Mouse (Mus musculus) midbrain, embryonic 13.5 days (tissue): ENCODE measurements around the gene Chrna4. TPM values are rescaled to one million over a fixed set of nuclear protein-coding genes. Genes with fewer than 3 reads are reported as not detected.
A peak's percentile ranks its signal among the peaks of the same experiment; 100 is the strongest.

Source experiments
- ATAC-seq: fragments of 200-750 bp; cut with Nextera tagmentation; 2 replicates; pipeline ENCODE4 v1.8.0; 2017; ENCODE audit warnings: mild to moderate bottlenecking, moderate TSS enrichment, moderate library complexity
- H3K27ac ChIP-seq: fragments of 300-500 bp; sonication (generic); 2 replicates; pipeline ENCODE4 v1.5.1; 2015; ENCODE audit warnings: inconsistent platforms, mild to moderate bottlenecking, moderate library complexity
- H3K27me3 ChIP-seq: fragments of 300-500 bp; sonication (generic); 2 replicates; pipeline ENCODE4 v1.6.1; 2015; ENCODE audit warnings: mild to moderate bottlenecking, inconsistent platforms
- H3K36me3 ChIP-seq: fragments of 300-500 bp; sonication (generic); 2 replicates; pipeline ENCODE4 v1.6.1; 2015; ENCODE audit warnings: mild to moderate bottlenecking, inconsistent platforms
- H3K4me1 ChIP-seq: fragments of 300-500 bp; sonication (generic); replicated peaks from 2 replicates; pipeline ENCODE4 v1.6.1; 2015; ENCODE audit warnings: inconsistent platforms
- H3K4me2 ChIP-seq: fragments of 300-500 bp; sonication (generic); replicated peaks from 2 replicates; pipeline ENCODE4 v1.6.1; 2015; ENCODE audit warnings: moderate library complexity, mild to moderate bottlenecking, inconsistent platforms
- H3K4me3 ChIP-seq: fragments of 300-500 bp; sonication (generic); replicated peaks from 2 replicates; pipeline ENCODE4 v1.5.1; 2015; ENCODE audit warnings: mild to moderate bottlenecking, inconsistent platforms
- H3K9ac ChIP-seq: fragments of 300-500 bp; sonication (generic); replicated peaks from 2 replicates; pipeline ENCODE4 v1.6.1; 2015; ENCODE audit warnings: mild to moderate bottlenecking, inconsistent platforms
- H3K9me3 ChIP-seq: fragments of 300-500 bp; sonication (generic); 2 replicates; pipeline ENCODE4 v1.6.1; 2016; ENCODE audit warnings: mild to moderate bottlenecking, inconsistent platforms
- WGBS: fragments of 180-500 bp; shearing (Covaris S2); methylation state at CpG from one replicate; pipeline ENCODE4 v1.1.7; 2015; 5-methylcytosine and 5-hydroxymethylcytosine counted together
- polyA plus RNA-seq: library from polyadenylated mRNA; unstranded; fragments of >200 nt; fragmentation: Nextera tagmentation; extraction: Ambion mirVana; gene quantifications from 2 replicates; pipeline ENCODE4 v1.2.1, GENCODE M21; 2015

Gene Chrna4
- polyA plus RNA-seq, 1 experiment from 2014 or later, result 52.7 TPM

DNA sequence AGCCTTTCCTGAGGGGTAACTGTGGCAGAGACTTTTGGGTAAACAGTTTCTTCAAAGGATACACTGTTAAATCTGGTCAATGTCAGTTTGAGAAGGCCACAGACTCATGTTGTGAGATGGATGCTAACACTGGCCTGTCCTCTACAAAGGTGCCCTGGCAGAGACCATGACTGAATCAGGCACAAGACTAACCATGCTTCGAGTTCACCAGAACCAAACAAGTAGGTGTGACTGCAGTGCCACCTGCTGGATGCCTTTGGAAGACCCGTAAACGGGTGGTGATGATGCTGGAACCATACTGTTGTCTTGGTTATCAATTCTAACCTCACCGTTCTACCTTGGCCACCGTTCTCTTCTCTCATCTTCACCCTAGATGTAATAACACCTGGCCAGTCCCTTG lies 16.8 kb upstream of the Chrna4 start:
- Histone ChIP-seq H3K27ac (no peak overlapping the region), H3K4me3 (no peak overlapping the region), H3K27me3 (no peaks in the 10 kb centered on the region), H3K36me3 (no peaks in the 10 kb centered on the region), H3K4me2 (no peak overlapping the region), H3K4me1 (peaks cover 27% of the 10 kb centered on the region), H3K9me3 (no peaks in the 10 kb centered on the region), H3K9ac (no peak overlapping the region)
- WGBS, result 18% methylated on average over 5 of the region's 5 CpGs
- ATAC-seq, result peak; percentile 74

DNA sequence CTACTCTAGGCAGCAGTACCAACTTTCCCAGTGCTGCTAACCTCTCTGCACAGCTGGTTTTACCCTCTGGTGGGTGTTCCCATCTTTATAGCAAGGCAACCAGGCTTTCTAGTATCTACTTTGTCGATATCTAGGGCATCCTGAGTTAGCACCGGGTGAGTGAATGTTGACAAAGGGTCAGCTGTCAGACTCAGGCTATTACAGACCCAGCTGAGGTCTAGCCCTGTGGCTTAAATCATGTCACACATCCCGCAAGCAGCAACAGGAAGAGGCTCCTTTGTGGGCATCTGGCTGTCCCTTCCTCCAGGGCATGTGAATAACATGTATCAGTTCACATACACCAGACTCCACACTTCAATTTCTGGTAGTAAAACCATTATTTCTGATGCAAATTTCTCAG lies 14.8 kb upstream of the Chrna4 start:
- no peaks in the 10 kb centered on the region for H3K36me3 ChIP-seq
- no peak overlapping the region for H3K4me3 ChIP-seq
- peaks cover 27% of the 10 kb centered on the region for H3K4me1 ChIP-seq
- peak overlapping the region; percentile 73; the same call in 1 of the 2 replicates for H3K27ac ChIP-seq
- H3K27me3 ChIP-seq, result no peaks in the 10 kb centered on the region
- no peak overlapping the region for H3K9ac ChIP-seq
- no peak for ATAC-seq
- no peak overlapping the region for H3K4me2 ChIP-seq
- H3K9me3 ChIP-seq, result no peaks in the 10 kb centered on the region
- 49% methylated on average over 3 of the region's 3 CpGs for WGBS

- Histone ChIP-seq H3K9me3 (no peaks in the 10 kb centered on the region), H3K4me3 (no peak overlapping the region), H3K27me3 (no peaks in the 10 kb centered on the region), H3K27ac (peak overlapping the region; percentile 73), H3K9ac (no peak overlapping the region), H3K4me1 (peaks cover 27% of the 10 kb centered on the region), H3K36me3 (no peaks in the 10 kb centered on the region), H3K4me2 (no peak overlapping the region; the same call in 1 of the 2 replicates)
- WGBS, result 34% methylated on average over 8 of the region's 8 CpGs
- ATAC-seq, result peak; percentile 74
Observed at GRCm38 (mm10) chr2:181057341-181057740, 14.0 kb upstream of the Chrna4 start.

DNA sequence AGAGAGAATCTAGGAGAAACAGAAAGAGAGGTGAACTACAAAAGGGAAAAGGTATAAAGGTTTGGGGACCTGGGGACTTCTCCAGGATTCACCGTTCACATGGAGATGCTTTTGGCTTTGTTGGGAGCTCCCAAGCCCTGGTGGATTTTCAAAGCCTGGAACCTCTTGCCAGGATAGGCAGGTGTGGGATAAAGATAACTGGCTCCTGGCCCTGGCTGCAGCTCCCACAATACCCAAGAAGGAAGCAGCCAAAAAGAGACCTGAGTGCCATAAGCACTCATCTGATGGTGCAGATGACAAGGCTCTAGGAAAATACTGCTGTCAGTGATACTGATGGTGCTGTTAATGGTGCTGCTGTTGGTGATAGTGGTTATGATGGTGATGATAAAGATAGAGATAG lies 8.8 kb upstream of the Chrna4 start:
- Histone ChIP-seq H3K4me2 (no peak overlapping the region), H3K4me3 (no peak overlapping the region), H3K9ac (no peak overlapping the region), H3K27ac (no peak overlapping the region), H3K27me3 (no peaks in the 10 kb centered on the region), H3K36me3 (no peaks in the 10 kb centered on the region), H3K9me3 (no peaks in the 10 kb centered on the region), H3K4me1 (peaks cover 15% of the 10 kb centered on the region)
- ATAC-seq, result no peak
- 96% methylated on average over 1 of the region's 1 CpGs for WGBS

DNA sequence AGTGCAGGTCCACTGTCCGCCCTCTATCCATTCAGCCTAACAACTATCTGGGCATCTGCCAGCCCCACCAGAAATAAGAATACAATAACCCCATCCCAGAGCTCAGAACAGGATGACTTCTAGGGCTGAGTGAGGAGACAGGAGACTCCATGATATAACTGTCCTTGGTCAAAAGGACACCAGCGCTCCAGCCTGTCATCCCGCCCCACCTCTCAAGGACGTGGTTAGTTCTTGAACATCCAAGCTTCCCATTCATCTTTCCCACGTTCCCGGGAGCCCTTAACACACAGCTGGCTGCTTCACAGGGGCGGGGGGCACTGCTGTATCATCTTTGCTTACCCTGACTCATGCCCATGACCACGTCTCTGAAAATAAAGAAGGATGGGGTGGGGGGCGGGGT lies 5.6 kb upstream of the Chrna4 start:
- H3K4me3 ChIP-seq, result no peak overlapping the region
- ATAC-seq, result no peak
- no peak overlapping the region for H3K9ac ChIP-seq
- H3K27me3 ChIP-seq, result no peaks in the 10 kb centered on the region
- H3K4me2 ChIP-seq, result no peak overlapping the region
- no peak overlapping the region for H3K27ac ChIP-seq
- no peaks in the 10 kb centered on the region for H3K36me3 ChIP-seq
- peaks cover 13% of the 10 kb centered on the region for H3K4me1 ChIP-seq
- 85% methylated on average over 9 of the region's 9 CpGs for WGBS
- no peaks in the 10 kb centered on the region for H3K9me3 ChIP-seq

GRCm38 (mm10) chr2:181048252-181048945 lies 5.1 kb upstream of the Chrna4 start:
- no peak for ATAC-seq
- no peaks in the 10 kb centered on the region for H3K9me3 ChIP-seq
- H3K4me2 ChIP-seq, result no peak overlapping the region
- no peak overlapping the region for H3K27ac ChIP-seq
- H3K4me3 ChIP-seq, result no peak overlapping the region
- peaks cover 19% of the 10 kb centered on the region for H3K4me1 ChIP-seq
- no peaks in the 10 kb centered on the region for H3K36me3 ChIP-seq
- H3K9ac ChIP-seq, result no peak overlapping the region
- no peaks in the 10 kb centered on the region for H3K27me3 ChIP-seq
- WGBS, result 70% methylated on average over 7 of the region's 7 CpGs

DNA sequence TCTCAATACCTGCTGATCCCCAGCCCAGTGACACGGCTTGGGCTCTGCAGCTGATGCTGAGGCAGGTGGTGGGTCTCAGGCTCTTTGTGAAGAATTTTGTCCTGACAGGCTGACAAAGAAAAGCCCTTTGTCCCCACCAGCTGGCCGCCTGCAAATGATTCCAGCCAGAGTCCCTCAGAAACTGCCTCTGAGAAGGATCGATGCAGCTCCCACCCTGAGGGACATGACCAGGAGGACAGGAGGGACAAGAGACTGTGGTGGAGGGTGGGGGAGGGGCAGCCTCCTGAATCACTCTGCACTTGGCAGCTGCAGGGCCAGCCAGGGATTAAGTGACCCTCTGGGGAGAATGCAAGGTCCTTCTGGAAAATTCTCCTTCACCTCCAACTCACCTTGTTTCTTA lies 655 bp upstream of the Chrna4 start:
- Histone ChIP-seq H3K27ac (peak overlapping the region; percentile 84), H3K27me3 (peaks cover 8% of the 10 kb centered on the region), H3K4me1 (peaks cover 48% of the 10 kb centered on the region), H3K36me3 (no peaks in the 10 kb centered on the region), H3K9me3 (no peaks in the 10 kb centered on the region), H3K9ac (no peak overlapping the region), H3K4me3 (no peak overlapping the region), H3K4me2 (no peak overlapping the region)
- ATAC-seq, result peak; percentile 22; the same call in 1 of the 2 replicates
- 9% methylated on average over 3 of the region's 3 CpGs for WGBS

GRCm38 (mm10) chr2:181042376-181042775 lies 970 bp downstream of the Chrna4 start:
- peak overlapping the region; percentile 84 for H3K27ac ChIP-seq
- H3K36me3 ChIP-seq, result no peaks in the 10 kb centered on the region
- H3K4me1 ChIP-seq, result peaks cover 59% of the 10 kb centered on the region
- no peaks in the 10 kb centered on the region for H3K9me3 ChIP-seq
- peaks cover 8% of the 10 kb centered on the region for H3K27me3 ChIP-seq
- H3K4me3 ChIP-seq, result no peak overlapping the region
- ATAC-seq, result peak; percentile 21
- H3K4me2 ChIP-seq, result 0 out of 2 replicates have a peak overlapping the region, but pooled peaks have one; percentile 3
- H3K9ac ChIP-seq, result peak overlapping the region; percentile 45

DNA sequence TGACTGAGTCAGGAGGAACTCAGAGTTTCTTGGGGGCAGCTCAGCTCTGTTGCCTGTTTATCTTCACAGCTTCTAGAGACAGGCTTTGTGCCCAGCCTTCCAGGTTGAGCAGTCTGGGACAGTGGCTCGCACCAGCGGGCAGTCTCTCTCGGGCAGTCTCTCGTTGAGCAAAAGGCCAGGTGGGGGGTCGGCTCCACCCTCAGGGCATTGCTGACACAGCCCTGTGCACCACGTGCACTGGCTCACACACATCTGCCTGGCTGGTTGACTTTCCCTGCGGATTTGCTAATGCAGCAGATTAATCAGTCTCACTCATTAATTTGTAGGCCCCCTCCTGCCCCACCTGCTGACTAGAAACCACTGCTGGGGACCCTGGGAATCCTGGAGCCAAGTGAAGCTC lies 1.4 kb downstream of the Chrna4 start:
- no peaks in the 10 kb centered on the region for H3K9me3 ChIP-seq
- 0 out of 2 replicates have a peak overlapping the region, but pooled peaks have one; percentile 45 for H3K9ac ChIP-seq
- H3K27ac ChIP-seq, result peak overlapping the region; percentile 84
- peaks cover 8% of the 10 kb centered on the region for H3K27me3 ChIP-seq
- no peak overlapping the region for H3K4me3 ChIP-seq
- peaks cover 63% of the 10 kb centered on the region for H3K4me1 ChIP-seq
- 5% methylated on average over 7 of the region's 7 CpGs for WGBS
- ATAC-seq, result peak; percentile 57
- H3K36me3 ChIP-seq, result no peaks in the 10 kb centered on the region
- H3K4me2 ChIP-seq, result 0 out of 2 replicates have a peak overlapping the region, but pooled peaks have one; percentile 3

GRCm38 (mm10) chr2:181039356-181039680 lies 4.0 kb downstream of the Chrna4 start:
- Histone ChIP-seq H3K9me3 (no peaks in the 10 kb centered on the region), H3K27ac (peak overlapping the region; percentile 81), H3K9ac (peak overlapping the region; percentile 81), H3K4me3 (peak overlapping the region; percentile 63), H3K36me3 (peaks cover 19% of the 10 kb centered on the region), H3K4me2 (peak overlapping the region; percentile 67), H3K27me3 (peaks cover 8% of the 10 kb centered on the region), H3K4me1 (peaks cover 72% of the 10 kb centered on the region)
- 2% methylated on average over 16 of the region's 16 CpGs for WGBS
- peak; percentile 8; the same call in 1 of the 2 replicates for ATAC-seq

- WGBS, result 1% methylated on average over 53 of the region's 63 CpGs
- peak overlapping the region; percentile 81 for H3K27ac ChIP-seq
Observed at GRCm38 (mm10) chr2:181038644-181039355, 4.5 kb downstream of the Chrna4 start.

DNA sequence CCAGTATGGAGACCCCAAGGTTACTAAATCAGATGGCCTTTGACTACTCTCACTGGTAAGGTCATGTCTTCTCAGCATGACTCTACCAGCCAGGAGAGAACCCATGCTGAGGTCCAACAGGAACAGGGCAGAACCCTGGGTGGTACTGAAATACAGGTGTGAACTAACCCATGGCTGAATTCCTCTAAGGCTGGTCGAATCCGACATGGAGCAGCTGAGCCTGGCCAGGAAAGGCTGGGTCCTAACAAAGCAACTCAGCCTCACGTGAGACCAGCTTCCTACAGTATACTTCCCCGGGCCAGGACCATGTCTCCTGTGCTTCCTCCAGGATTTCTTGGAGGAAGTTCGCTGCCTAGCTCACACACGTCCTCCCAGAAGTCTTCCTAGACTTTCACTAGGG lies 6.8 kb downstream of the Chrna4 start:
- WGBS, result 86% methylated on average over 6 of the region's 6 CpGs
- no peak overlapping the region for H3K27ac ChIP-seq
- peaks cover 43% of the 10 kb centered on the region for H3K36me3 ChIP-seq
- H3K9ac ChIP-seq, result no peak overlapping the region
- no peak for ATAC-seq
- H3K4me2 ChIP-seq, result peak overlapping the region; percentile 67; the same call in 1 of the 2 replicates
- H3K4me1 ChIP-seq, result peaks cover 47% of the 10 kb centered on the region
- H3K9me3 ChIP-seq, result no peaks in the 10 kb centered on the region
- peaks cover 8% of the 10 kb centered on the region for H3K27me3 ChIP-seq
- H3K4me3 ChIP-seq, result no peak overlapping the region

More at GRCm38 (mm10) chr2:181038644-181039355, 4.5 kb downstream of the Chrna4 start:
- peaks cover 25% of the 10 kb centered on the region for H3K36me3 ChIP-seq
- peaks cover 67% of the 10 kb centered on the region for H3K4me1 ChIP-seq
- peak overlapping the region; percentile 63 for H3K4me3 ChIP-seq
- peak; percentile 25 for ATAC-seq
- peak overlapping the region; percentile 81 for H3K9ac ChIP-seq
- peaks cover 8% of the 10 kb centered on the region for H3K27me3 ChIP-seq
- peak overlapping the region; percentile 67 for H3K4me2 ChIP-seq
- no peaks in the 10 kb centered on the region for H3K9me3 ChIP-seq
